Mouse (Mus musculus) heart, embryonic 14.5 days (tissue): ENCODE measurements around the gene Arl6ip1. TPM values are rescaled to one million over a fixed set of nuclear protein-coding genes. Genes with fewer than 3 reads are reported as not detected.

Source experiments
- polyA plus RNA-seq: library from polyadenylated mRNA; unstranded; fragments of >200 nt; fragmentation: Nextera tagmentation; extraction: Ambion mirVana; gene quantifications from 2 replicates; pipeline ENCODE4 v1.2.1, GENCODE M21; 2014

Gene Arl6ip1
- polyA plus RNA-seq, 1 experiment from 2014 or later, result 268 TPM

Other genes with a start within 250 kb of the Arl6ip1 start
- gene Rps15a, start 13.5 kb downstream of the Arl6ip1 start, polyA plus RNA-seq, result 475 and 566 TPM in 2 replicates
- 18.8 and 20.3 TPM in 2 replicates for gene Smg1, start 114.0 kb upstream of the Arl6ip1 start, polyA plus RNA-seq